Mouse (Mus musculus) adrenal gland, adult 8-10 months (tissue): ENCODE measurements at regions not wholly inside any gene's neighbourhood (a gene's known extent, or its start where the extent isn't known, plus 50 kb on each side); places are given as distances from the start of the nearest gene placed in this dataset.

Source experiments
- microRNA-seq, 2 experiments: library from miRNA; unstranded; fragments of <30 nt; microRNA quantifications; one replicate each; pipeline ENCODE4 v1.2.0; 2022

Small RNAs in the stretch of these regions (microRNA-seq; reads per million reads assigned to microRNA genes)
- 0 reads per million in 2 experiments for gene Gm26472
